8 mouse cellular contexts compared by ENCODE assay signal in the genomic region with DNA sequence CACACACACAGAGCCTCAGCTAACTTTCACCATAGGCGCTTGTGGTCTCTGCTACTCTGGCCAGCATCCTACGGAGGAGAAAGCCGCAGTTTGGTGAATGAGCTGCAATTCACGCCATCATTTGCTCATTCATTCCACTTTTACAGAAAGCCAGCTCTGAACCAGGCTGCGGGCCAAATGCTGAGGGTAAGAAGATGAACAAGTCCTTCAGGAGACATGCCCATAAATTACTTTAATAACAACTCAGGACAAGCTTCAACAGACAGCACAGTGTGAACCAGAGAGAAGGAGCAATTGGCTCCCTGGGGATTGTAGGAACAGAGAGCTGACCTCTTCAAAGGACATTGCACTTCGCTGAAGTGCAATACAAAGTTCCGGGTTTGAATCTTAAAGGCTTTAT. TPM values are rescaled to one million over a fixed set of nuclear protein-coding genes. Genes with fewer than 3 reads are reported as not detected.
DNase-seq lines count a peak whose midpoint lies in the region; ATAC-seq and TF ChIP-seq lines count a peak whose summit lies in the region.

No protein-coding gene starts in this region.

- peaks cover 5% of the 10 kb centered on the region; the same call in 1 of the 2 replicates for H3K27me3 ChIP-seq in lung, postnatal 0 days (replicated peaks; ENCODE audit: insufficient read depth, low read length)
- peaks cover 28% of the 10 kb centered on the region for H3K27me3 ChIP-seq in embryonic facial prominence, embryonic 15.5 days
- H3K27me3 ChIP-seq in neural tube, embryonic 13.5 days = peaks cover 56% of the 10 kb centered on the region

- peak; percentile 15 for ATAC-seq in lung, postnatal 0 days
- no peak for ATAC-seq in embryonic facial prominence, embryonic 15.5 days (ENCODE audit: insufficient number of reproducible peaks, low FRiP score, low TSS enrichment, low read depth)
- ATAC-seq in neural tube, embryonic 13.5 days (ENCODE audit: low read depth) = peak; percentile 61

- WGBS in lung, postnatal 0 days = 48% methylated on average over 7 of the region's 7 CpGs
- 60% methylated on average over 7 of the region's 7 CpGs for WGBS in embryonic facial prominence, embryonic 15.5 days
- 9% methylated on average over 7 of the region's 7 CpGs for WGBS in neural tube, embryonic 13.5 days

- H3K9ac ChIP-seq in lung, postnatal 0 days (replicated peaks; ENCODE audit: low read depth) = no peak overlapping the region
- H3K9ac ChIP-seq in embryonic facial prominence, embryonic 15.5 days = no peak overlapping the region
- no peak overlapping the region for H3K9ac ChIP-seq in neural tube, embryonic 13.5 days

- 0 out of 2 replicates have a peak, but pooled peaks cover 6% of the 10 kb centered on the region for H3K4me1 ChIP-seq in lung, postnatal 0 days (ENCODE audit: insufficient read depth, low read depth, low read length)
- peaks cover 17% of the 10 kb centered on the region; the same call in 1 of the 2 replicates for H3K4me1 ChIP-seq in embryonic facial prominence, embryonic 15.5 days
- peaks cover 26% of the 10 kb centered on the region for H3K4me1 ChIP-seq in neural tube, embryonic 13.5 days (replicated peaks)

- TF ChIP-seq CTCF in gastrocnemius, adult 2 months (IDR thresholded peaks at IDR 0.05) = no peak
- no peak for TF ChIP-seq CTCF in lung, postnatal 0 days (IDR thresholded peaks at IDR 0.05)

- no peak overlapping the region for H3K4me3 ChIP-seq in gastrocnemius, adult 2 months
- no peak overlapping the region for H3K4me3 ChIP-seq in lung, postnatal 0 days (ENCODE audit: low read depth, low read length)
- H3K4me3 ChIP-seq in embryonic facial prominence, embryonic 15.5 days (replicated peaks) = peak overlapping the region; percentile 53; the same call in 1 of the 2 replicates
- 0 out of 2 replicates have a peak overlapping the region, but pooled peaks have one; percentile 45 for H3K4me3 ChIP-seq in neural tube, embryonic 13.5 days

- no peak overlapping the region for H3K4me2 ChIP-seq in lung, postnatal 0 days (replicated peaks; ENCODE audit: low read depth, low read length)
- H3K4me2 ChIP-seq in embryonic facial prominence, embryonic 15.5 days (replicated peaks) = peak overlapping the region; percentile 99; the same call in 1 of the 2 replicates
- peak overlapping the region; percentile 93 for H3K4me2 ChIP-seq in neural tube, embryonic 13.5 days

- H3K27ac ChIP-seq in gastrocnemius, adult 2 months = peak overlapping the region; percentile 88; the same call in 1 of the 2 replicates
- no peak overlapping the region for H3K27ac ChIP-seq in lung, postnatal 0 days (ENCODE audit: low read length)
- H3K27ac ChIP-seq in embryonic facial prominence, embryonic 15.5 days (replicated peaks) = no peak overlapping the region
- H3K27ac ChIP-seq in neural tube, embryonic 13.5 days (replicated peaks) = no peak overlapping the region

- intact Hi-C loops in gastrocnemius, adult 2 months (cut with DNase I) = loop anchor here (5.0 kb wide), 1 partner anchor 73 kb away; no protein-coding TSS in a partner anchor

- no peak for TF ChIP-seq EP300 in lung, postnatal 0 days (IDR thresholded peaks at IDR 0.05)

- no peak for DNase-seq in gastrocnemius, adult 2 months
- DNase-seq in gastrocnemius, adult 8-10 months (ENCODE audit: low spot score in 2 of 2) = no peak
- DNase-seq in lung, postnatal 0 days (ENCODE audit: low spot score) = no peak
- no peak for DNase-seq in lung, postnatal 4 days
- no peak for DNase-seq in urinary bladder, adult 2 months (ENCODE audit: low spot score)
- no peak for DNase-seq in spleen, postnatal 14 days (ENCODE audit: low spot score in 2 of 2)

- H3K9me3 ChIP-seq in lung, postnatal 0 days (ENCODE audit: low read length) = no peaks in the 10 kb centered on the region
- no peaks in the 10 kb centered on the region for H3K9me3 ChIP-seq in embryonic facial prominence, embryonic 15.5 days (replicated peaks)
- H3K9me3 ChIP-seq in neural tube, embryonic 13.5 days = no peaks in the 10 kb centered on the region

- H3K36me3 ChIP-seq in lung, postnatal 0 days (ENCODE audit: insufficient read depth, low read length) = no peaks in the 10 kb centered on the region
- no peaks in the 10 kb centered on the region for H3K36me3 ChIP-seq in embryonic facial prominence, embryonic 15.5 days
- no peaks in the 10 kb centered on the region for H3K36me3 ChIP-seq in neural tube, embryonic 13.5 days

RNA-seq across cellular contexts. Expression of gene Cited4, which starts 0.6 kb away (rescaled TPM):
- 10 to 100 TPM in 1 of 2 experiments, 1 to 10 TPM in 1; 9.9 to 16.3 TPM for total RNA-seq in gastrocnemius, adult 2 months (2021)
- 10 to 100 TPM in 3 of 4 experiments, 1 to 10 TPM in 1; 6.1 to 27.5 (median 16.1) TPM for total RNA-seq in gastrocnemius, adult 8-10 months (2022)
- 3.9 and 4.2 TPM in 2 replicates for polyA plus RNA-seq in lung, postnatal 0 days (2015; fragmentation: Nextera tagmentation; extraction: Ambion mirVana)
- 5.6 and 6.8 TPM in 2 replicates for polyA plus RNA-seq in embryonic facial prominence, embryonic 15.5 days (2015; fragmentation: Nextera tagmentation; extraction: Ambion mirVana)
- polyA plus RNA-seq in neural tube, embryonic 13.5 days (2015; fragmentation: Nextera tagmentation; extraction: Ambion mirVana) = 0.95 and 1.4 TPM in 2 replicates
- 7.3 and 9.1 TPM in 2 replicates for polyA plus RNA-seq in urinary bladder, adult 2 months (2012; rRNA removed)

Comparison
In these comparisons a context has a peak if more than half of its experiments do, and no peak if none do; other contexts are left out.
1. H3K4me3 ChIP-seq: peak in embryonic facial prominence, embryonic 15.5 days (single experiment) and neural tube, embryonic 13.5 days (single experiment); none in gastrocnemius, adult 2 months (single experiment) and lung, postnatal 0 days (single experiment).